ENCODE assay signal across 8 mouse cellular contexts in the genomic region with DNA sequence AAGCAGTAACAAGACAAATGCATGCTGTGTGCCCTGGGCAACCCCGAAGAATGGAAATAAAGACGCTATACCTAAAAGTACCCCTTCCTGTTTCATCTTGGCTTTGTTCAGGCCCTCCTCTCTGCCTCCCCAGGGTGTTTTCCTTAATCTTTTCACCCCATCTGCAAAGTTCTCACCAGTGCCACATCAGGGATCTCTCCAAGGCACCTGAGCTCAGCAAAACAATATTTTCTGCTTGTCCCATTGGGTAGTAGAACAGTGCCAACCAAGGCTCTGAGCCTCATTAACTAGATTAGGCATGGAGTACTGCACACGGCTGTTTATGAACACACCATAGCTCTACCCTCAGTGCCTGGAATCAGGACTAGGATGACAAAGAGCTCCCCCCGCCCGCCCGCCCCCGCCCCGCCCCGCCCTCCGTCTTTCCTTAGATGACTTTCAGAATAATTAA. TPM values are rescaled to one million over a fixed set of nuclear protein-coding genes. Genes with fewer than 3 reads are reported as not detected.
DNase-seq lines count a peak whose midpoint lies in the region; ATAC-seq and TF ChIP-seq lines count a peak whose summit lies in the region.

No protein-coding gene starts in this region.

- ATAC-seq in lung, postnatal 0 days: peak; percentile 30
- ATAC-seq in embryonic facial prominence, embryonic 13.5 days (ENCODE audit: insufficient number of reproducible peaks, insufficient read depth, low FRiP score, low TSS enrichment, low read depth): peak; percentile 63; the same call in 1 of the 2 replicates
- peak; percentile 77 for ATAC-seq in hindbrain, embryonic 13.5 days (ENCODE audit: low FRiP score)
- ATAC-seq in liver, embryonic 15.5 days (ENCODE audit: insufficient read depth): no peak
- ATAC-seq in inflammation-experienced regulatory T-cells, adult 6 months: no peak

- H3K9me3 ChIP-seq in lung, postnatal 0 days (ENCODE audit: low read length): no peaks in the 10 kb centered on the region
- no peaks in the 10 kb centered on the region for H3K9me3 ChIP-seq in embryonic facial prominence, embryonic 13.5 days
- no peaks in the 10 kb centered on the region for H3K9me3 ChIP-seq in hindbrain, embryonic 13.5 days
- H3K9me3 ChIP-seq in liver, embryonic 15.5 days (replicated peaks): no peaks in the 10 kb centered on the region

- TF ChIP-seq CTCF in lung, postnatal 0 days (IDR thresholded peaks at IDR 0.05): no peak

- H3K36me3 ChIP-seq in lung, postnatal 0 days (ENCODE audit: insufficient read depth, low read length): no peaks in the 10 kb centered on the region
- H3K36me3 ChIP-seq in embryonic facial prominence, embryonic 13.5 days: peaks cover 8% of the 10 kb centered on the region; the same call in 1 of the 2 replicates
- no peaks in the 10 kb centered on the region for H3K36me3 ChIP-seq in hindbrain, embryonic 13.5 days
- H3K36me3 ChIP-seq in liver, embryonic 15.5 days (replicated peaks): no peaks in the 10 kb centered on the region

- 5% methylated on average over 10 of the region's 10 CpGs for WGBS in lung, postnatal 0 days
- 4% methylated on average over 10 of the region's 10 CpGs for WGBS in embryonic facial prominence, embryonic 13.5 days
- 4% methylated on average over 10 of the region's 10 CpGs for WGBS in hindbrain, embryonic 13.5 days
- WGBS in liver, embryonic 15.5 days (ENCODE audit: insufficient replicate concordance): 20% methylated on average over 10 of the region's 10 CpGs

- H3K4me1 ChIP-seq in lung, postnatal 0 days (ENCODE audit: insufficient read depth, low read depth, low read length): peaks cover 12% of the 10 kb centered on the region
- peaks cover 37% of the 10 kb centered on the region for H3K4me1 ChIP-seq in embryonic facial prominence, embryonic 13.5 days
- H3K4me1 ChIP-seq in hindbrain, embryonic 13.5 days (replicated peaks): peaks cover 51% of the 10 kb centered on the region
- peaks cover 58% of the 10 kb centered on the region for H3K4me1 ChIP-seq in liver, embryonic 15.5 days (replicated peaks)

- no peak for TF ChIP-seq EP300 in lung, postnatal 0 days (IDR thresholded peaks at IDR 0.05)

- H3K4me3 ChIP-seq in lung, postnatal 0 days (ENCODE audit: low read depth, low read length): peak overlapping the region; percentile 78
- peak overlapping the region; percentile 75 for H3K4me3 ChIP-seq in embryonic facial prominence, embryonic 13.5 days
- H3K4me3 ChIP-seq in hindbrain, embryonic 13.5 days: peak overlapping the region; percentile 69
- H3K4me3 ChIP-seq in liver, embryonic 15.5 days (replicated peaks): peak overlapping the region; percentile 79; the same call in 1 of the 2 replicates

- H3K27ac ChIP-seq in lung, postnatal 0 days (ENCODE audit: low read length): peak overlapping the region; percentile 99
- H3K27ac ChIP-seq in embryonic facial prominence, embryonic 13.5 days: peak overlapping the region; percentile 99
- peak overlapping the region; percentile 99 for H3K27ac ChIP-seq in hindbrain, embryonic 13.5 days
- H3K27ac ChIP-seq in liver, embryonic 15.5 days (replicated peaks): no peak overlapping the region

- H3K9ac ChIP-seq in lung, postnatal 0 days (replicated peaks; ENCODE audit: low read depth): no peak overlapping the region
- H3K9ac ChIP-seq in embryonic facial prominence, embryonic 13.5 days: peak overlapping the region; percentile 51; the same call in 1 of the 2 replicates
- peak overlapping the region; percentile 94 for H3K9ac ChIP-seq in hindbrain, embryonic 13.5 days
- H3K9ac ChIP-seq in liver, embryonic 15.5 days: no peak overlapping the region

- H3K4me2 ChIP-seq in lung, postnatal 0 days (replicated peaks; ENCODE audit: low read depth, low read length): peak overlapping the region; percentile 72
- H3K4me2 ChIP-seq in embryonic facial prominence, embryonic 13.5 days: peak overlapping the region; percentile 69
- H3K4me2 ChIP-seq in hindbrain, embryonic 13.5 days: peak overlapping the region; percentile 78
- peak overlapping the region; percentile 93 for H3K4me2 ChIP-seq in liver, embryonic 15.5 days

- peak; percentile 61 for DNase-seq in lung, postnatal 0 days (ENCODE audit: low spot score)
- no peak for DNase-seq in lung, postnatal 4 days
- no peak for DNase-seq in frontal cortex, postnatal 25 days (ENCODE audit: low spot score in 2 of 2)
- DNase-seq in urinary bladder, postnatal 25 days (ENCODE audit: low spot score): no peak

- no peaks in the 10 kb centered on the region for H3K27me3 ChIP-seq in lung, postnatal 0 days (replicated peaks; ENCODE audit: insufficient read depth, low read length)
- no peaks in the 10 kb centered on the region for H3K27me3 ChIP-seq in embryonic facial prominence, embryonic 13.5 days
- H3K27me3 ChIP-seq in hindbrain, embryonic 13.5 days: no peaks in the 10 kb centered on the region
- no peaks in the 10 kb centered on the region for H3K27me3 ChIP-seq in liver, embryonic 15.5 days

RNA-seq across cellular contexts. Expression of gene Ankrd40, which starts 0.8 kb away (rescaled TPM):
- polyA plus RNA-seq in lung, postnatal 0 days (2015; fragmentation: Nextera tagmentation; extraction: Ambion mirVana): 33.3 and 33.6 TPM in 2 replicates
- polyA plus RNA-seq in embryonic facial prominence, embryonic 13.5 days (2015; fragmentation: Nextera tagmentation; extraction: Ambion mirVana): 16.6 and 17.1 TPM in 2 replicates
- 10.6 and 12.9 TPM in 2 replicates for polyA plus RNA-seq in hindbrain, embryonic 13.5 days (2015; fragmentation: Nextera tagmentation; extraction: Ambion mirVana)
- 7.4 and 9.0 TPM in 2 replicates for polyA plus RNA-seq in liver, embryonic 15.5 days (2015; fragmentation: Nextera tagmentation; extraction: Ambion mirVana)
- 10 to 100 TPM; 10.9 to 18.7 (median 17.1) TPM for polyA plus RNA-seq in inflammation-experienced regulatory T-cells, adult 6 months (2017; shearing (Covaris generic))

RNA-seq across cellular contexts. Expression of gene Luc7l3, which starts 5.2 kb away (rescaled TPM):
- 79.4 and 84.0 TPM in 2 replicates for polyA plus RNA-seq in lung, postnatal 0 days (2015; fragmentation: Nextera tagmentation; extraction: Ambion mirVana)
- polyA plus RNA-seq in embryonic facial prominence, embryonic 13.5 days (2015; fragmentation: Nextera tagmentation; extraction: Ambion mirVana): 160 and 162 TPM in 2 replicates
- 163 and 167 TPM in 2 replicates for polyA plus RNA-seq in hindbrain, embryonic 13.5 days (2015; fragmentation: Nextera tagmentation; extraction: Ambion mirVana)
- 35.5 and 36.8 TPM in 2 replicates for polyA plus RNA-seq in liver, embryonic 15.5 days (2015; fragmentation: Nextera tagmentation; extraction: Ambion mirVana)
- polyA plus RNA-seq in inflammation-experienced regulatory T-cells, adult 6 months (2017; shearing (Covaris generic)): 100 to 1,000 TPM; 117 to 168 (median 166) TPM

RNA-seq across cellular contexts. Expression of gene Gm21885, which starts 45.3 kb away (rescaled TPM):
- not detected in 2 replicates for polyA plus RNA-seq in lung, postnatal 0 days (2015; fragmentation: Nextera tagmentation; extraction: Ambion mirVana)
- 0.37 TPM in 1 of 2 replicates, not detected in the other for polyA plus RNA-seq in embryonic facial prominence, embryonic 13.5 days (2015; fragmentation: Nextera tagmentation; extraction: Ambion mirVana)
- polyA plus RNA-seq in hindbrain, embryonic 13.5 days (2015; fragmentation: Nextera tagmentation; extraction: Ambion mirVana): 0.43 and 0.70 TPM in 2 replicates
- polyA plus RNA-seq in liver, embryonic 15.5 days (2015; fragmentation: Nextera tagmentation; extraction: Ambion mirVana): 0.15 TPM in 1 of 2 replicates, not detected in the other
- polyA plus RNA-seq in inflammation-experienced regulatory T-cells, adult 6 months (2017; shearing (Covaris generic)): 1 to 10 TPM; 1.6 to 1.7 (median 1.7) TPM

Comparison
In these comparisons a context has a peak if more than half of its experiments do, and no peak if none do; other contexts are left out.
1. ATAC-seq: peak in lung, postnatal 0 days (single experiment), embryonic facial prominence, embryonic 13.5 days (single experiment) and hindbrain, embryonic 13.5 days (single experiment); none in liver, embryonic 15.5 days (single experiment) and inflammation-experienced regulatory T-cells, adult 6 months (single experiment).
2. H3K9ac ChIP-seq: peak in embryonic facial prominence, embryonic 13.5 days (single experiment) and hindbrain, embryonic 13.5 days (single experiment); none in lung, postnatal 0 days (single experiment) and liver, embryonic 15.5 days (single experiment).
3. Peak in every context shown above with its lines, with median percentiles within 50 percentile points of each other: H3K4me2 ChIP-seq and H3K4me3 ChIP-seq.